Mouse (Mus musculus): ENCODE data around the gene Brd1.

DNA sequence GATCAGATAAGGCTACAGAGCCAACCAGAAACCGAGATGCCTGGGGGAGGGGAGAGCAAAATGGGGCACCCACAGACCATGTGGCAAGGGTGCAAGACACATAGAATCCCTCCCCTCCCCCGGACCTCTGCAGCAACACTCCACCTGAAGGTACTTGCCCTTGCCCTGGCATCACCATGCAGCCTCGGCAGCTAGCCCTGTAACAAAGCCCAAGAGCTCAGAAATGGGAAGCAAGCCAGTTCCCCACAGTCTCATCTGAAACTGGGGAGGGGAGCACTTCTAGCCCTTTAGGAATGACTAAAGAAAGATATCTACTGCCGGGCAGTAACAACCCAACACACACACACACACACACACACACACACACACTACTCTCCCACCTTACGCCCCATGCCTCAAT lies 53.1 kb downstream of the Brd1 start:
- TF ChIP-seq CTCF (IDR thresholded peaks at IDR 0.05; ENCODE audit: control insufficient read depth, insufficient read depth, insufficient replicate concordance, low read depth, low read length) (no peak), POLR2A (IDR thresholded peaks at IDR 0.05; ENCODE audit: control insufficient read depth, low read depth, low read length) (no peak)
